Mouse (Mus musculus) kidney, embryonic 16.5 days (tissue): ENCODE measurements around the gene Mgme1. TPM values are rescaled to one million over a fixed set of nuclear protein-coding genes. Genes with fewer than 3 reads are reported as not detected.

Experiments
- ATAC-seq: fragments of 200-750 bp; cut with Nextera tagmentation; 2 replicates; pipeline ENCODE4 v1.8.0; 2017; ENCODE audit warnings: moderate TSS enrichment; ENCODE audit not compliant: low FRiP score, low TSS enrichment
- H3K27ac ChIP-seq: fragments of 300-500 bp; sonication (generic); 2 replicates; pipeline ENCODE4 v1.5.1; 2014; ENCODE audit warnings: low read length
- H3K27me3 ChIP-seq: fragments of 300-500 bp; sonication (generic); 2 replicates; pipeline ENCODE4 v1.6.1; 2014; ENCODE audit warnings: low read length, control low read depth, mixed read lengths; ENCODE audit not compliant: insufficient read depth
- H3K36me3 ChIP-seq: fragments of 300-500 bp; sonication (generic); 2 replicates; pipeline ENCODE4 v1.6.1; 2014; ENCODE audit warnings: low read length, control low read depth, mixed read lengths; ENCODE audit not compliant: insufficient read depth
- H3K4me1 ChIP-seq: fragments of 300-500 bp; sonication (generic); 2 replicates; pipeline ENCODE4 v1.6.1; 2014; ENCODE audit warnings: low read length, control low read depth, mixed read lengths; ENCODE audit not compliant: insufficient read depth
- H3K4me2 ChIP-seq: fragments of 300-500 bp; sonication (generic); replicated peaks from 2 replicates; pipeline ENCODE4 v1.6.1; 2014; ENCODE audit warnings: low read depth, low read length
- H3K4me3 ChIP-seq: fragments of 300-500 bp; sonication (generic); 2 replicates; pipeline ENCODE4 v1.5.1; 2014; ENCODE audit warnings: mild to moderate bottlenecking, low read length
- H3K9ac ChIP-seq: fragments of 300-500 bp; sonication (generic); replicated peaks from 2 replicates; pipeline ENCODE4 v1.6.1; 2014; ENCODE audit warnings: low read length
- H3K9me3 ChIP-seq: fragments of 300-500 bp; sonication (generic); 2 replicates; pipeline ENCODE4 v1.6.1; 2016; ENCODE audit warnings: low read length, control low read depth
- WGBS: fragments of 180-500 bp; shearing (Covaris S2); extraction: QIAGEN DNeasy Blood & Tissue Kit; methylation state at CpG from one replicate; pipeline ENCODE4 v1.1.7; 2014; 5-methylcytosine and 5-hydroxymethylcytosine counted together
- polyA plus RNA-seq: library from polyadenylated mRNA; unstranded; fragments of >200 nt; fragmentation: Nextera tagmentation; extraction: Ambion mirVana; gene quantifications from 2 replicates; pipeline ENCODE4 v1.2.1, GENCODE M21; 2015

The Mgme1 gene
- polyA plus RNA-seq, 1 experiment from 2014 or later: 29.8 TPM

GRCm38 (mm10) chr2:144269679-144270475 is 586 bp upstream of the Mgme1 start:
- H3K4me2 ChIP-seq: peak overlapping the region; percentile 74
- peak overlapping the region; percentile 94 for H3K4me3 ChIP-seq
- peak overlapping the region; percentile 96 for H3K27ac ChIP-seq
- ATAC-seq: peak; percentile 25
- H3K9ac ChIP-seq: peak overlapping the region; percentile 99
- peaks cover 3% of the 10 kb centered on the region; the same call in 1 of the 2 replicates for H3K36me3 ChIP-seq
- WGBS: under 1% methylated on average over 33 of the region's 33 CpGs
- H3K9me3 ChIP-seq: no peaks in the 10 kb centered on the region
- no peaks in the 10 kb centered on the region for H3K27me3 ChIP-seq
- peaks cover 41% of the 10 kb centered on the region for H3K4me1 ChIP-seq

GRCm38 (mm10) chr2:144272088-144272487 is 1.6 kb downstream of the Mgme1 start:
- H3K4me2 ChIP-seq: no peak overlapping the region
- H3K9ac ChIP-seq: 0 out of 2 replicates have a peak overlapping the region, but pooled peaks have one; percentile 15
- H3K4me3 ChIP-seq: no peak overlapping the region
- H3K36me3 ChIP-seq: peaks cover 5% of the 10 kb centered on the region
- no peaks in the 10 kb centered on the region for H3K9me3 ChIP-seq
- H3K27me3 ChIP-seq: no peaks in the 10 kb centered on the region
- peaks cover 25% of the 10 kb centered on the region for H3K4me1 ChIP-seq
- no peak for ATAC-seq
- no peak overlapping the region for H3K27ac ChIP-seq
- WGBS: 82% methylated on average over 12 of the region's 12 CpGs

GRCm38 (mm10) chr2:144274741-144275140 is 4.3 kb downstream of the Mgme1 start:
- Histone ChIP-seq H3K4me3 (no peak overlapping the region), H3K9me3 (no peaks in the 10 kb centered on the region), H3K4me1 (0 out of 2 replicates have a peak, but pooled peaks cover 2% of the 10 kb centered on the region), H3K27ac (peak overlapping the region; percentile 64; the same call in 1 of the 2 replicates), H3K27me3 (no peaks in the 10 kb centered on the region), H3K9ac (peak overlapping the region; percentile 13), H3K4me2 (0 out of 2 replicates have a peak overlapping the region, but pooled peaks have one; percentile 1), H3K36me3 (peaks cover 16% of the 10 kb centered on the region)
- WGBS: 27% methylated on average over 8 of the region's 8 CpGs
- no peak for ATAC-seq

GRCm38 (mm10) chr2:144276885-144277284 is 6.4 kb downstream of the Mgme1 start:
- no peaks in the 10 kb centered on the region for H3K27me3 ChIP-seq
- no peak overlapping the region for H3K27ac ChIP-seq
- WGBS: 86% methylated on average over 3 of the region's 3 CpGs
- no peak overlapping the region for H3K4me3 ChIP-seq
- H3K4me2 ChIP-seq: no peak overlapping the region
- H3K4me1 ChIP-seq: 0 out of 2 replicates have a peak, but pooled peaks cover 2% of the 10 kb centered on the region
- peaks cover 20% of the 10 kb centered on the region for H3K36me3 ChIP-seq
- no peaks in the 10 kb centered on the region for H3K9me3 ChIP-seq
- ATAC-seq: no peak
- no peak overlapping the region for H3K9ac ChIP-seq

GRCm38 (mm10) chr2:144279742-144280141 is 9.3 kb downstream of the Mgme1 start:
- ATAC-seq: no peak
- peak overlapping the region; percentile 34; the same call in 1 of the 2 replicates for H3K27ac ChIP-seq
- H3K9me3 ChIP-seq: no peaks in the 10 kb centered on the region
- no peak overlapping the region for H3K4me2 ChIP-seq
- H3K9ac ChIP-seq: no peak overlapping the region
- H3K4me3 ChIP-seq: no peak overlapping the region
- H3K27me3 ChIP-seq: no peaks in the 10 kb centered on the region
- peaks cover 8% of the 10 kb centered on the region; the same call in 1 of the 2 replicates for H3K4me1 ChIP-seq
- peaks cover 18% of the 10 kb centered on the region for H3K36me3 ChIP-seq
- WGBS: 62% methylated on average over 5 of the region's 5 CpGs

GRCm38 (mm10) chr2:144280568-144280967 is 10.1 kb downstream of the Mgme1 start:
- Histone ChIP-seq H3K4me3 (no peak overlapping the region), H3K9me3 (no peaks in the 10 kb centered on the region), H3K9ac (no peak overlapping the region), H3K36me3 (peaks cover 18% of the 10 kb centered on the region), H3K27ac (no peak overlapping the region), H3K4me1 (peaks cover 10% of the 10 kb centered on the region; the same call in 1 of the 2 replicates), H3K4me2 (no peak overlapping the region), H3K27me3 (no peaks in the 10 kb centered on the region)
- WGBS: 52% methylated on average over 3 of the region's 3 CpGs
- ATAC-seq: no peak

GRCm38 (mm10) chr2:144281417-144281816 is 11.0 kb downstream of the Mgme1 start:
- no peak for ATAC-seq
- H3K27ac ChIP-seq: no peak overlapping the region
- peaks cover 10% of the 10 kb centered on the region; the same call in 1 of the 2 replicates for H3K4me1 ChIP-seq
- peaks cover 18% of the 10 kb centered on the region for H3K36me3 ChIP-seq
- H3K4me2 ChIP-seq: no peak overlapping the region
- H3K9ac ChIP-seq: no peak overlapping the region
- 55% methylated on average over 3 of the region's 3 CpGs for WGBS
- no peak overlapping the region for H3K4me3 ChIP-seq
- no peaks in the 10 kb centered on the region for H3K9me3 ChIP-seq
- H3K27me3 ChIP-seq: no peaks in the 10 kb centered on the region

- H3K27ac ChIP-seq: no peak overlapping the region
- no peaks in the 10 kb centered on the region for H3K36me3 ChIP-seq
- WGBS: 74% methylated on average over 7 of the region's 7 CpGs
- no peak overlapping the region for H3K4me2 ChIP-seq
- no peak for ATAC-seq
- H3K4me1 ChIP-seq: no peaks in the 10 kb centered on the region
- H3K4me3 ChIP-seq: no peak overlapping the region
- H3K9me3 ChIP-seq: no peaks in the 10 kb centered on the region
- H3K27me3 ChIP-seq: no peaks in the 10 kb centered on the region
- no peak overlapping the region for H3K9ac ChIP-seq
These were observed 19.9 kb downstream of the Mgme1 start for GRCm38 (mm10) chr2:144290321-144290720.

- ATAC-seq: no peak
- no peaks in the 10 kb centered on the region for H3K4me1 ChIP-seq
- no peak overlapping the region for H3K4me3 ChIP-seq
- no peak overlapping the region for H3K4me2 ChIP-seq
- no peaks in the 10 kb centered on the region for H3K9me3 ChIP-seq
- no peaks in the 10 kb centered on the region for H3K27me3 ChIP-seq
- H3K9ac ChIP-seq: no peak overlapping the region
- no peaks in the 10 kb centered on the region for H3K36me3 ChIP-seq
- WGBS: 71% methylated on average over 11 of the region's 11 CpGs
- H3K27ac ChIP-seq: no peak overlapping the region
These were observed 21.3 kb downstream of the Mgme1 start for GRCm38 (mm10) chr2:144291600-144292305.
